In the genomic region with DNA sequence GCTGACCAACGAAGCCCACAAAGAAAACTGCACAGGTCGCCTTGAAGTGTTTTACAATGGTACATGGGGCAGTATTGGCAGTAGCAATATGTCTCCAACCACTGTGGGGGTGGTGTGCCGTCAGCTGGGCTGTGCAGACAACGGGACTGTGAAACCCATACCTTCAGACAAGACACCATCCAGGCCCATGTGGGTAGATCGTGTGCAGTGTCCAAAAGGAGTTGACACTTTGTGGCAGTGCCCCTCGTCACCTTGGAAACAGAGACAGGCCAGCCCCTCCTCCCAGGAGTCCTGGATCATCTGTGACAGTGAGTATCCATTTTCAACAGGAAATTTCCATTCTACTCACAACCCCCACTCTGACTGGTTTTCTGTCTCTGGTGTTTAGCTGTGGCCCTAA, we compare ENCODE assay signal across 15 mouse cellular contexts. TPM values are rescaled to one million over a fixed set of nuclear protein-coding genes. Genes with fewer than 3 reads are reported as not detected.
DNase-seq lines count a peak whose midpoint lies in the region; ATAC-seq and TF ChIP-seq lines count a peak whose summit lies in the region.
"Had no signal": no experiment of that assay in that cellular context is flagged by ENCODE, and none has a peak within 500 bp of the region (broad histone marks: within the 10 kb centered on the region; RNA-seq: fewer than 3 reads in every experiment).

No protein-coding gene starts in this region.

- H3K27me3 ChIP-seq in kidney, embryonic 15.5 days = no peaks in the 10 kb centered on the region
- no peaks in the 10 kb centered on the region for H3K27me3 ChIP-seq in myocyte (ENCODE audit: control insufficient read depth, insufficient read depth, insufficient read length)
- H3K27me3 ChIP-seq: hindbrain, embryonic 13.5 days; limb, embryonic 13.5 days; lung, embryonic 15.5 days had no signal

- H3K27ac ChIP-seq in kidney, embryonic 15.5 days = no peak overlapping the region
- H3K27ac ChIP-seq: hindbrain, embryonic 13.5 days; limb, embryonic 13.5 days; lung, embryonic 15.5 days had no signal

- H3K4me2 ChIP-seq in kidney, embryonic 15.5 days = no peak overlapping the region
- peak overlapping the region; percentile 83 for H3K4me2 ChIP-seq in myocyte (ENCODE audit: low read depth)
- H3K4me2 ChIP-seq: hindbrain, embryonic 13.5 days; limb, embryonic 13.5 days; lung, embryonic 15.5 days had no signal

- H3ac ChIP-seq in myocyte (ENCODE audit: control insufficient read depth, insufficient read length) = no peak overlapping the region

- no peak overlapping the region for H3K4me3 ChIP-seq in kidney, embryonic 15.5 days (replicated peaks)
- H3K4me3 ChIP-seq in myocyte = no peak overlapping the region
- H3K4me3 ChIP-seq: hindbrain, embryonic 13.5 days; limb, embryonic 13.5 days; lung, embryonic 15.5 days had no signal

- no peaks in the 10 kb centered on the region for H3K79me2 ChIP-seq in myocyte (ENCODE audit: control insufficient read depth, insufficient read depth)

- no peak for DNase-seq in kidney, postnatal 4 days
- DNase-seq in R1 (ENCODE audit: low read depth, low spot score) = peak; percentile 21
- DNase-seq in embryo, embryonic 10 days (ENCODE audit: low spot score) = peak; percentile 32
- DNase-seq in heart, postnatal 25 days (ENCODE audit: low spot score) = no peak
- no peak for DNase-seq in ovary, postnatal 10 days (ENCODE audit: low spot score)
- DNase-seq: adrenal gland, postnatal 25 days; cerebellum, adult 9-10 months; kidney, adult 18-20 months; thymus, postnatal 25 days had no signal

- no peaks in the 10 kb centered on the region for H3K4me1 ChIP-seq in kidney, embryonic 15.5 days
- H3K4me1 ChIP-seq: limb, embryonic 13.5 days; lung, embryonic 15.5 days had no signal

- no peaks in the 10 kb centered on the region for H3K36me3 ChIP-seq in kidney, embryonic 15.5 days
- no peaks in the 10 kb centered on the region for H3K36me3 ChIP-seq in myocyte (ENCODE audit: control insufficient read depth, insufficient read depth)
- H3K36me3 ChIP-seq: hindbrain, embryonic 13.5 days; limb, embryonic 13.5 days; lung, embryonic 15.5 days had no signal

- TF ChIP-seq POLR2A in myocyte (IDR thresholded peaks at IDR 0.05; ENCODE audit: insufficient read length, low read depth) = no peak

- ATAC-seq in kidney, embryonic 15.5 days (replicated peaks; ENCODE audit: low FRiP score) = peak; percentile 93

- intact Hi-C loops in heart, postnatal 25 days (cut with DNase I) = no loop called here

- no peak overlapping the region for H3K9ac ChIP-seq in kidney, embryonic 15.5 days
- H3K9ac ChIP-seq: hindbrain, embryonic 13.5 days; limb, embryonic 13.5 days; lung, embryonic 15.5 days had no signal

- no peaks in the 10 kb centered on the region for H3K9me3 ChIP-seq in kidney, embryonic 15.5 days (replicated peaks)
- H3K9me3 ChIP-seq: hindbrain, embryonic 13.5 days; limb, embryonic 13.5 days; lung, embryonic 15.5 days had no signal

- 29% methylated on average over 6 of the region's 6 CpGs for WGBS in kidney, embryonic 15.5 days

TF ChIP-seq in myocyte, 11 proteins besides CTCF, POLR2A, EP300 and RAD21:
- TF ChIP-seq POLR2AphosphoS2 (IDR thresholded peaks at IDR 0.05; ENCODE audit: insufficient read length, low read depth) (no peak), MYOD1 (IDR thresholded peaks at IDR 0.05; ENCODE audit: control insufficient read depth in 1 of 3, insufficient read length in 2 of 3, low read depth in 2 of 3) (peak in 1 of 3 experiments; percentile 39), TCF12 (IDR thresholded peaks at IDR 0.05; ENCODE audit: insufficient read depth, poor library complexity, severe bottlenecking) (no peak), SRF (IDR thresholded peaks at IDR 0.05; ENCODE audit: control insufficient read depth, insufficient read length, low read depth) (no peak)

RNA-seq across cellular contexts. Expression of a gene that starts 15.9 kb away (rescaled TPM):
- 0.38 and 0.40 TPM in 2 replicates for polyA plus RNA-seq in kidney, embryonic 15.5 days (2015; fragmentation: Nextera tagmentation; extraction: Ambion mirVana)
- 0.24 TPM for polyA plus RNA-seq in myocyte (2012; fragmentation: generic; extraction: Trizol)
- 10 to 100 TPM; 16.4 to 20.0 TPM for total RNA-seq in heart, postnatal 25 days (2021)
- total RNA-seq: CH12.LX had no signal
- polyA plus RNA-seq: limb, embryonic 13.5 days had no signal

Comparison
In these comparisons a context has a peak if more than half of its experiments do, and no peak if none do; other contexts are left out.
1. DNase-seq: peak in R1 (single experiment) and embryo, embryonic 10 days (single experiment); none in kidney, postnatal 4 days (0 of 2), heart, postnatal 25 days (single experiment) and ovary, postnatal 10 days (single experiment).